Mouse (Mus musculus) thymus, postnatal 14 days (tissue): ENCODE data around the gene Sipa1l1.

Experiments used
- DNase-seq: peaks from one replicate; pipeline ENCODE4 v3.0.0; 2021

The Sipa1l1 gene

DNA sequence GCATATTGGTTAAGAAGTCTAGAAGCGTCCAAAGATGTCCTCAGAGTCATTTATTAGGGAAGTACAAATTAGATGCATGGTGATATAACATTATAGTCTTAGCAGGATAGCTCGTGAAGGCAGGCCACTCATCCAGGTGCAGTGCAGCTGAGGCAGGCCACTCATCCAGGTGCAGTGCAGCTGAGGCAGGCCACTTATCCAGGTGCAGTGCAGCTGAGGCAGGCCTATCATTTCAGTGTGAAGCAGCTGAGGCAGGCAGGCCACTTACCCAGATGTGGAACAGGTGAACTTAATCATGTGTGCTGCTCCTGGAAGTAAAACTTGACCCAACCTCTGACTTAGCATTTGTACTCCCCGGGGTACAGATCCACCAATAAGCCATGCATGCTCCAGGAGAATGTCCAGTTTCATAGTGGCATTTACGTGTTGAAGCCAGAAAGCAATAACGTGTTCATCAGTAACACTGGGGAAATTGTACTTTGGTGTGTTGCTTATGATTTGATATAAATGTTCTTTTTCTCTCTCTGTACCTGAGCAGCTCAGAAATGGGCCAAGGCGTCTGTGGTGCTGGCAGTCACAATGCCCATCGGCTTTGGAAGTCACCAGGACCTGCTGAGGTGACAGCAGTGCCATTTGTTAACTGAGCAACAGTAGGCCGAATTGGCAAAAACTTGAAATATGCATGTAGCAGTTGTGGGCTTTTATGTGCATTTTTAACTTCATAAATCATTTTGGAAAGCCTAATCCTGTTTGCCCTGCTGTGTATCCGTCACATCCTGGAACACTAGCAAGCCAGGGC is 129.7 kb downstream of the Sipa1l1 start:
- peak; percentile 29 for DNase-seq

- no peak for DNase-seq
Observed at GRCm38 (mm10) chr12:82304140-82304539, 135.0 kb downstream of the Sipa1l1 start.

GRCm38 (mm10) chr12:82306035-82306434 is 136.9 kb downstream of the Sipa1l1 start:
- no peak for DNase-seq

DNA sequence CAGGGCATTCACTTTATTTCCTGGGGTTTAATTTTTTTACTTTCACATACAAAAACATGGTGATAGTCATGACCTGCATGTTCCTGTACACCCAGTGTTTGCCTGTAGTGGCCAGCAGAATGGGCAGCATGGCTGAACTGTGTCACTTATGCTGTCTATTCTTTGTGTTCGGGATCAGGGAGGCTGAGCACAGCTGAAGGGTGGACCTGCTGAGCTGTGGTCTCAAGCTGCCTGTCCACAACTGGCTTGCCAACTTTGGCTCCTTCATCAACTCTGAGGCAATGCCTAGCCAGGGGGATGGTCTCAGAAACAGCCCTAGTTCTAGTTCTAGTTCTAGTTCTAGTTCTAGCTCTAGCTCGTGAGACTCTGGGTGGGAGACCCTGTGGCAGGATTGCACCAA is 142.5 kb downstream of the Sipa1l1 start:
- no peak for DNase-seq

GRCm38 (mm10) chr12:82312091-82312820 is 143.1 kb downstream of the Sipa1l1 start:
- no peak for DNase-seq

DNA sequence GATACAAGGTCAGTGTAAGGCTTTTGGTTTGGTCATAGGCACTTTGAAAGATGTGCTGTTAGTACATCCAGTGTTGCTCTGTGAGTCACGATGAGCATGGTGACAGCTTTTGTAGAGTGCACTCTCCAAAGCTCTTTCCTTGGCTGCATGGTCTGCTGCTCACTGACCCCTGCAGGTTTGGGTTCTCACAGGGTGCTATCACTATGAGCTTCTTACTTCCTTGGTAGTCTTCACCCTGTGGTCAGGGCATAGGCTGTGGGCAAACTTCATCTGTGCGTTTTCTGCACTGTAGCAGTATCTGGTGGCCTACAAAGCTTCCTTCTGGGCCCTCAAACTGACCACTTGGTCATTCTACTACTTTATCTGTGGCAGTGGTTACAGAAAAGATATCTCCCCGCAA is 144.0 kb downstream of the Sipa1l1 start:
- no peak for DNase-seq

- no peak for DNase-seq
Observed at GRCm38 (mm10) chr12:82319436-82320131, 150.5 kb downstream of the Sipa1l1 start.

DNA sequence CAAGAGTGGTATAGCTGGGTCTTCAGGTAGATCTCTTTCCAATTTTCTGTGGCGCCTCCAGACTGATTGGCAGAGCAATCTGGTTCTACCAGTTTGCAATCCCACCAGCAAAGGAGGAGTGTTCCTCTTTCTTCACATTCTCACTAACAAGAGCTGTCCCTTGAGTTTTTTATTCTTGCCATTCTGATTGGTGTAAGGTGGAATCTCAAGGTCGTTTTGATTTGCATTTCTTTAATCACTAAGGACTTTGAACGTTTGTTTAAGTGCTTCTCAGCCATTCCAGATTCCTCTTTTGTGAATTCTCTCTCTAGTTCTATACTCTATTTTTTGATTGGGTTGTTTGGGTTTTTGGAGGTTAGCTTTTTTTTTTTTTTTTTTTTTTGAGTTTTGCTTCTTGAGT is 151.1 kb downstream of the Sipa1l1 start:
- no peak for DNase-seq

- no peak for DNase-seq
Observed at GRCm38 (mm10) chr12:82321397-82321796, 152.3 kb downstream of the Sipa1l1 start.

- no peak for DNase-seq
Observed at GRCm38 (mm10) chr12:82321855-82322254, 152.7 kb downstream of the Sipa1l1 start.

DNA sequence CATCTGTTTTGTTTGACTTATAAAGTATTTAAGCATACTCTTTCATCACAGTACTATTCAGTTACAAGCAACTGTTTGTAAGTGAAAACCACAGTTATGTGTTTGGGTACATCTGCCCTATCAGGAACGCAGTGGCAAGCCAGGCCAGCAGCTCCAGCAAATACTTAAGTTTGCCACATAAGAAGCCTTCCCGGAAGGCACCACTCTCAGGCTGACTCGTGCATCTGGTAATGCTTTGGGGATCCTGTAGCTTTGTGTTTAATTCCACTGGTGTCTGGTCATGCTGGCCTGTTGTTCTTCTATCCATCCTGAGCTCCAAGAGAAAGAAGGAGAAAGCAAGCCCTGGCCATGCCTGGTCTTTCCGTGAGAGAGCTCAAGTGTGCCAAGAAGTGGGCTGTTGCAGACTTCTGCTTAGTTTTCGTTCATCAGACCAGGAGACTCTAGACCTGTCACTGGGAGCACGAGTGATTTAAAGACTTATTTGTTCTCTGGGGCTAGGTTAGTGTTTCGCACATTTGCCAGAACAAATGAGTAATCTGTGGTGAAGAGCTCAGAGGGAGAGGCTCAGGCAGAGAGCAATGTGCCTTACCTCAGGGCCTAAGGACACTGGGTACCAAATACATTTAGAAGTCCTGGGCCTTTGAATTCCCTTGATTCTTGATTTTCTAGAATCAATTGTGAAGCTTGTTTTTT is 153.8 kb downstream of the Sipa1l1 start:
- DNase-seq, result no peak

- no peak for DNase-seq
Observed at GRCm38 (mm10) chr12:82324621-82325020, 155.5 kb downstream of the Sipa1l1 start.

DNA sequence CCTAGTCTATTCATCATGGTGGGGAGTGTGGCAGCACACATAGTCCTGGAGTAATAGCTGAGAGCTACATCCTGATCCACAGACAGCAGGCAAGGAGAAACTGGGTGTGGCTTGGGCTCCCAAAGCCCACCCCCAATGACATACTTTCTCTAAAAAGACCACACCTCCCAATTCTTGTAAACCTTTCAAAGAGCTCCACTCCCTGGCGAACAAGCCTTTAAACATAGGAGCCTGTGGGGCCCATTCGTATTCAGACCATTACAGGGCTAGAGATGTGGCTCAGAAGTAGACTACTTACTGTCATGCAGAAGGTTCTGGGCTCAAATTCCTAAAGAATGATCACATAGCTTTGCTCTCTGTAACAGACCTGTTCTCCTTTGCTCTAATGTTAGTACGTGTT is 156.4 kb downstream of the Sipa1l1 start:
- DNase-seq, result no peak

- DNase-seq, result no peak
Observed at GRCm38 (mm10) chr12:82326438-82326837, 157.3 kb downstream of the Sipa1l1 start.

GRCm38 (mm10) chr12:82328112-82328511 is 159.0 kb downstream of the Sipa1l1 start:
- no peak for DNase-seq

DNA sequence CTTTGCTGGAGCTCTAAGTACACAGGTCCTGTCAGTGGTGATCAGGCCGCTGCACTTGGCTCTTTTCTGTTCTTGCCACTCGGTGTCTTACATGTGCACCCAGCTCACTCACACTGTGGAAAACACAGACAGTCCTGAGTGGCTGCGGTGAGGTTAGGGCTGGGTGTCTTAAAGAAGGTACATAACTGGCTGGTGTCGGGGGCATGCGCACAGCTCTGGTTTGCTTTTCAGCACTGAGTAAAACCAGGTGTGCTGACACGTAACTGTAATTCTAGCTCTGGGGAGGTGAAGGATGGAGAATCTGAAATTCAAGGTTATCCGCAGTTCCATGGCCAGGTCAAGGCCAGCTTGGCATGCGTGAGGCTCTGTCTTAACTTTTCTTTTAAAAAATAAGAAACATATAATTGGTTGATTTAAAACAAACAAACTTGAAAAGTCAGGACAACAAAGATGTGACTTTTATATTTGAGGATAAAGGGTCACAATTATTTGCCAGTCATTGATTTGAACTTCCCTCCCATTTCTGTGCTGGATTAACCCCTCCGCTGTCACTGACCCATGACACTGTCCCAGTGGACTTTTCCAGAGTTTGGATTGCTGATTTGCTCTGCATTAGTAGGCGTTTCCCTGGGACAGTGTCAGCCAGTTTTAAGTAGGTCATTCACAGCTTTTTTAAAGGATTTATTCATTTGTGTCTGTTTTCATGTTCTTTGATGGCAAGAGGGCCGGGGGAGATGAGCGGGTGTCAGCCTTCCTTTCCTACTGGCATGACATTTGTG is 163.9 kb downstream of the Sipa1l1 start:
- DNase-seq, result no peak

DNA sequence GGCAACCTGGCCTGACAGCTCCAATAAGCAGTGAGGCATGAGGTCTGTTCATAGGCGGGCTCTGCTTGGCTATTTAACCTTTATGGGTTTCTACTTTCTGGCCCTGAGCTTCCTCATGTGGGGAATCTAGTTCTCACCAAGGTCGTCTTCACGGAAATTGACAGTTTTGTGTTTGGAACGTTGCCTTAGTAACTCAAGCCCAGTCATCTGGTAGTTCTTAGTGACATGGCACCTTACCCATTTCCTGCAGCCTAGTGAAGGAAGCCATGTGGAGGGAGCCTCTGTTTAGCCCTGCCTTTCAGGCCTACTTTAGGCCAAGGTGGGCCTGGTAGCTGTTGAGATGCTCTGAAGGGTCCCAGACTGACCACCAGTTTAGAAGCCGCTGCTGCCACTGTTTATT is 164.9 kb downstream of the Sipa1l1 start:
- DNase-seq, result no peak

GRCm38 (mm10) chr12:82334550-82334949 is 165.4 kb downstream of the Sipa1l1 start:
- DNase-seq, result no peak

DNA sequence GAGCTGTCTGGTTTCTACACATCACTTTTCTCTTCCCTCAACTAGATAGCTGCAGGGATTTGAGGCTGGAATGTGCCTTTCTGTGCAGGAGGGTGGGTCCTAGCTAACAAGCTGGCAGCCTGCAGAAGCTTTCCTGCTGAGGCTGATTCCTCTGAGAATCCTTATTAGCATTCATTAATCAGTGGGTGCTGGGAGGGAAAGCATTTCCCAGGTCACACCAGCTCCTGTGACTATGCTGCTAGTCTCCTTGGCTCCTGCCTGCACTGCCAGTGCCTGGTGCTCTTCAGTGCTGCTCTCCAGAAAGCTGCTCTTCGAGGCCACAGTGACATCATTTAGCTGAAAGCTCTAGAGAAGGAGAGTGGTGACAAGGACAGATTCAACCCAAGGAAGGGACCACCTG is 166.0 kb downstream of the Sipa1l1 start:
- no peak for DNase-seq

DNA sequence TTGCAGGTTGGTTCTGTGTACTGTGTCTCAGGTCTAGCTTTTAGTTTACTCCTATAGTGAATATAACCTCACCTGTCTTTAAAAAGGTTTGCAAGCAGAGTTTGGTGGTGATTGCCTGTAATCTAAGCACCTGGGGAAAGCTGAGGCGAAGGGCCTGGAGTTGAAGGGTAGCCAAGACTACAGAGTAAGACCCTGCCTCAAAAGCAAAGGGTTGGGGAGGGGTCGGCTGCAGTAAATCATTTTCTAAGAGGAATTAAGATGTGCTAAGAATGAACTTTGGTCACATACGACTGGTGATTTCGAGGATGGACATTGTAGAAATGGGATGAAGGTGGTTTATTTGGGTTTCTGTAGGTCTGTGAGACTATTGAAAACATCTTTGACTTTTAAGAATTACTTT is 169.4 kb downstream of the Sipa1l1 start:
- no peak for DNase-seq

- no peak for DNase-seq
Observed at GRCm38 (mm10) chr12:82339221-82339861, 170.2 kb downstream of the Sipa1l1 start.
